In genomic region chr2:91922586-91923414, GRCm38 (mm10) we compare ENCODE assay signal across 9 mouse cellular contexts. TPM values are rescaled to one million over a fixed set of nuclear protein-coding genes. Genes with fewer than 3 reads are reported as not detected.
DNase-seq lines count a peak whose midpoint lies in the region; ATAC-seq and TF ChIP-seq lines count a peak whose summit lies in the region.
"Had no signal": no experiment of that assay in that cellular context is flagged by ENCODE, and none has a peak within 500 bp of the region (broad histone marks: within the 10 kb centered on the region; RNA-seq: fewer than 3 reads in every experiment).

No protein-coding gene starts in this region.

- peaks cover 78% of the 10 kb centered on the region for H3K27me3 ChIP-seq in heart, embryonic 13.5 days (replicated peaks)
- peaks cover 9% of the 10 kb centered on the region; the same call in 1 of the 2 replicates for H3K27me3 ChIP-seq in ES-Bruce4 (ENCODE audit: control insufficient read depth, insufficient read depth, low read length, poor library complexity, severe bottlenecking)
- peaks cover 64% of the 10 kb centered on the region for H3K27me3 ChIP-seq in forebrain, embryonic 13.5 days
- peaks cover 82% of the 10 kb centered on the region for H3K27me3 ChIP-seq in liver, embryonic 15.5 days

- H3K27ac ChIP-seq in heart, embryonic 13.5 days (replicated peaks), result no peak overlapping the region
- no peak overlapping the region for H3K27ac ChIP-seq in ES-Bruce4 (ENCODE audit: insufficient read depth, low read length)
- no peak overlapping the region for H3K27ac ChIP-seq in forebrain, embryonic 13.5 days
- no peak overlapping the region for H3K27ac ChIP-seq in liver, embryonic 15.5 days (replicated peaks)

- H3K4me3 ChIP-seq in heart, embryonic 13.5 days, result peak overlapping the region; percentile 59
- peak overlapping the region; percentile 67 for H3K4me3 ChIP-seq in ES-Bruce4 (ENCODE audit: low read depth, low read length)
- H3K4me3 ChIP-seq in forebrain, embryonic 13.5 days, result peak overlapping the region; percentile 62
- H3K4me3 ChIP-seq in liver, embryonic 15.5 days (replicated peaks), result peak overlapping the region; percentile 52

- peaks cover 31% of the 10 kb centered on the region for H3K4me1 ChIP-seq in heart, embryonic 13.5 days
- H3K4me1 ChIP-seq in ES-Bruce4 (ENCODE audit: control insufficient read depth, insufficient read depth, low read length), result peaks cover 2% of the 10 kb centered on the region
- peaks cover 29% of the 10 kb centered on the region for H3K4me1 ChIP-seq in forebrain, embryonic 13.5 days
- peaks cover 38% of the 10 kb centered on the region for H3K4me1 ChIP-seq in liver, embryonic 15.5 days (replicated peaks)

- no peak for TF ChIP-seq CTCF in ES-Bruce4 (IDR thresholded peaks at IDR 0.05; ENCODE audit: low read depth, low read length)

- no peak for TF ChIP-seq POLR2A in ES-Bruce4 (IDR thresholded peaks at IDR 0.05; ENCODE audit: insufficient read depth, low read length)

- no peak for TF ChIP-seq EP300 in ES-Bruce4 (IDR thresholded peaks at IDR 0.05; ENCODE audit: insufficient read depth, low read depth, low read length)

- H3K4me2 ChIP-seq in heart, embryonic 13.5 days, result peak overlapping the region; percentile 88
- H3K4me2 ChIP-seq in forebrain, embryonic 13.5 days, result peak overlapping the region; percentile 90
- H3K4me2 ChIP-seq in liver, embryonic 15.5 days, result peak overlapping the region; percentile 80

- 3% methylated on average over 35 of the region's 37 CpGs for WGBS in heart, embryonic 13.5 days
- 3% methylated on average over 37 of the region's 37 CpGs for WGBS in forebrain, embryonic 13.5 days
- 3% methylated on average over 37 of the region's 37 CpGs for WGBS in liver, embryonic 15.5 days (ENCODE audit: insufficient replicate concordance)

- H3K36me3 ChIP-seq in heart, embryonic 13.5 days, result peaks cover 17% of the 10 kb centered on the region
- H3K36me3 ChIP-seq in ES-Bruce4 (ENCODE audit: control insufficient read depth, insufficient read depth, low read length, poor library complexity, severe bottlenecking), result no peaks in the 10 kb centered on the region
- peaks cover 13% of the 10 kb centered on the region for H3K36me3 ChIP-seq in forebrain, embryonic 13.5 days (ENCODE audit: poor library complexity, severe bottlenecking)
- peaks cover 7% of the 10 kb centered on the region for H3K36me3 ChIP-seq in liver, embryonic 15.5 days (replicated peaks)

- ATAC-seq in heart, embryonic 13.5 days (ENCODE audit: extremely low read depth, insufficient number of reproducible peaks, low FRiP score, low TSS enrichment), result no peak
- no peak for ATAC-seq in forebrain, embryonic 13.5 days
- no peak for ATAC-seq in liver, embryonic 15.5 days (ENCODE audit: insufficient read depth)

- no peak for DNase-seq in heart, adult 18-20 months
- DNase-seq in frontal cortex, postnatal 36 days (ENCODE audit: low spot score in 2 of 2), result no peak
- no peak for DNase-seq in T-cell, adult 2 months (ENCODE audit: low spot score)
- no peak for DNase-seq in ovary, postnatal 14 days (ENCODE audit: low spot score)

- no peak overlapping the region for H3K9ac ChIP-seq in heart, embryonic 13.5 days
- H3K9ac ChIP-seq in ES-Bruce4 (ENCODE audit: low read depth, poor library complexity, severe bottlenecking), result peak overlapping the region; percentile 53
- H3K9ac ChIP-seq in forebrain, embryonic 13.5 days, result peak overlapping the region; percentile 63
- no peak overlapping the region for H3K9ac ChIP-seq in liver, embryonic 15.5 days

- H3K9me3 ChIP-seq in heart, embryonic 13.5 days, result no peaks in the 10 kb centered on the region
- no peaks in the 10 kb centered on the region for H3K9me3 ChIP-seq in ES-Bruce4 (replicated peaks; ENCODE audit: control insufficient read depth, insufficient read depth, low read length, poor library complexity, severe bottlenecking)
- H3K9me3 ChIP-seq in forebrain, embryonic 13.5 days (replicated peaks), result no peaks in the 10 kb centered on the region
- no peaks in the 10 kb centered on the region for H3K9me3 ChIP-seq in liver, embryonic 15.5 days (replicated peaks)

RNA-seq across cellular contexts. Expression of gene Chrm4, which starts 4.2 kb away (rescaled TPM):
- polyA plus RNA-seq in heart, embryonic 13.5 days (2015; fragmentation: Nextera tagmentation; extraction: Ambion mirVana), result not detected in 2 replicates
- not detected for total RNA-seq in heart, adult 18-20 months (2021)
- polyA plus RNA-seq in ES-Bruce4 (2011; ENCODE audit: insufficient read depth, insufficient read length, low read depth, missing spikeins), result 0.78 and 0.97 TPM in 2 replicates
- polyA plus RNA-seq in forebrain, embryonic 13.5 days (2015; fragmentation: Nextera tagmentation; extraction: Ambion mirVana), result 0.83 and 0.88 TPM in 2 replicates
- polyA plus RNA-seq in liver, embryonic 15.5 days (2015; fragmentation: Nextera tagmentation; extraction: Ambion mirVana), result 0.13 TPM in 1 of 2 replicates, not detected in the other

RNA-seq across cellular contexts. Expression of gene Mdk, which starts 9.3 kb away (rescaled TPM):
- polyA plus RNA-seq in heart, embryonic 13.5 days (2015; fragmentation: Nextera tagmentation; extraction: Ambion mirVana), result 603 and 654 TPM in 2 replicates
- 1 to 10 TPM; 2.3 to 2.9 TPM for total RNA-seq in heart, adult 18-20 months (2021)
- 156 and 167 TPM in 2 replicates for polyA plus RNA-seq in ES-Bruce4 (2011; ENCODE audit: insufficient read depth, insufficient read length, low read depth, missing spikeins)
- polyA plus RNA-seq in forebrain, embryonic 13.5 days (2015; fragmentation: Nextera tagmentation; extraction: Ambion mirVana), result 609 and 621 TPM in 2 replicates
- 15.2 and 17.1 TPM in 2 replicates for polyA plus RNA-seq in liver, embryonic 15.5 days (2015; fragmentation: Nextera tagmentation; extraction: Ambion mirVana)

RNA-seq across cellular contexts. Expression of gene Gm9821, which starts 22.7 kb away (rescaled TPM):
- 1.6 and 2.2 TPM in 2 replicates for polyA plus RNA-seq in heart, embryonic 13.5 days (2015; fragmentation: Nextera tagmentation; extraction: Ambion mirVana)
- not detected for total RNA-seq in heart, adult 18-20 months (2021)
- not detected in 2 replicates for polyA plus RNA-seq in ES-Bruce4 (2011; ENCODE audit: insufficient read depth, insufficient read length, low read depth, missing spikeins)
- polyA plus RNA-seq in forebrain, embryonic 13.5 days (2015; fragmentation: Nextera tagmentation; extraction: Ambion mirVana), result 0.18 and 0.41 TPM in 2 replicates
- polyA plus RNA-seq in liver, embryonic 15.5 days (2015; fragmentation: Nextera tagmentation; extraction: Ambion mirVana), result 0.89 and 1.1 TPM in 2 replicates
- total RNA-seq: layer of hippocampus, postnatal 36 days had no signal

RNA-seq across cellular contexts. Expression of gene Dgkz, which starts 52.9 kb away (rescaled TPM):
- polyA plus RNA-seq in heart, embryonic 13.5 days (2015; fragmentation: Nextera tagmentation; extraction: Ambion mirVana), result 37.9 and 43.4 TPM in 2 replicates
- 10 to 100 TPM; 33.8 to 35.9 TPM for total RNA-seq in heart, adult 18-20 months (2021)
- polyA plus RNA-seq in ES-Bruce4 (2011; ENCODE audit: insufficient read depth, insufficient read length, low read depth, missing spikeins), result 28.1 and 29.6 TPM in 2 replicates
- 18.5 and 23.1 TPM in 2 replicates for polyA plus RNA-seq in forebrain, embryonic 13.5 days (2015; fragmentation: Nextera tagmentation; extraction: Ambion mirVana)
- 21.2 and 26.6 TPM in 2 replicates for polyA plus RNA-seq in liver, embryonic 15.5 days (2015; fragmentation: Nextera tagmentation; extraction: Ambion mirVana)

Comparison
In these comparisons a context has a peak if more than half of its experiments do, and no peak if none do; other contexts are left out.
1. H3K9ac ChIP-seq: peak in ES-Bruce4 (single experiment) and forebrain, embryonic 13.5 days (single experiment); none in heart, embryonic 13.5 days (single experiment) and liver, embryonic 15.5 days (single experiment).
2. Peak in every context shown above with its lines, with median percentiles within 50 percentile points of each other: H3K4me2 ChIP-seq and H3K4me3 ChIP-seq.